Mouse (Mus musculus) kidney, adult 9 months (tissue): ENCODE data around the gene Washc1.
"Not testable (repeated sequence)": the region's sequence is repeated elsewhere in the genome, so short reads cannot be mapped to it uniquely, and the experiment has no call there.

Experiments
- DNase-seq: peaks from one replicate; pipeline ENCODE4 v3.0.0; 2022

The Washc1 gene

DNA sequence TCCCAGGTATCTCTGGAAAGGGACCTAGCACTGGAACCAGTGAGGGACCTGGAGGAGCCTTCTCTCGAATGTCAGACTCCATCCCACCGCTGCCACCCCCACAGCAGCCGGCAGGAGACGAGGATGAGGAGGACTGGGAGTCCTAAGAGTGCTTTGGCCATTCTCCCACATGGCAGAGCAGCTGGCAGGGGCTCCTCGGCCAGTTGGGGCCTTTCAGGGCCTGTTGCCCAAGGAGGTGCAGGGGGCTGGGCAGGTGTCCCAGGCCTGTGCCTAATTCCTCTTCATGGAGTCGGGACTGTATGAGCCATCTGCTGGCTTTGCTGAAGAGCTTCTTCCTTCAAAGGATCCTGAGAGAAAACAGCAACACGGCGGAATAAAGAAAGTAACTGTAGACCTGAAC is 7.6 kb downstream of the Washc1 start:
- DNase-seq, result no peak

DNA sequence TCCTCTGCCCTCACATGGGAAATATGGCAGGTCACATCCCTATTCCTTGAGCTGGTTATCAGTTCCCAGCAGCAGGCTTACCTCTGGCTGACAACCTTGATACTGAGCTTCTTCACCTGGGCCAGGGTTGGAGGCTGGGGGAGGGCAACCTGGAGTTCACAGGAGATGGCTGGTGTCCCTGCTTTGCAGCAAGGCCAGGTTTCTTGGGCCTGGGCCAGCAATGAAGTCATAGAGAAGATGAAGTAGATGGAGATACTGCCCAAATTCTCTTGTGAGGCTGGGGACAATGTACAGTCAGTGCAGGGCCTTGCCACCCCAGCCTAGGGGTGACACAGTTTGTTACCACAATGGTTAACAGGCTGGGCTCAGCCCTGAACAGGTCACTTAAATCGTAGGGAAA is 9.4 kb downstream of the Washc1 start:
- no peak for DNase-seq

DNA sequence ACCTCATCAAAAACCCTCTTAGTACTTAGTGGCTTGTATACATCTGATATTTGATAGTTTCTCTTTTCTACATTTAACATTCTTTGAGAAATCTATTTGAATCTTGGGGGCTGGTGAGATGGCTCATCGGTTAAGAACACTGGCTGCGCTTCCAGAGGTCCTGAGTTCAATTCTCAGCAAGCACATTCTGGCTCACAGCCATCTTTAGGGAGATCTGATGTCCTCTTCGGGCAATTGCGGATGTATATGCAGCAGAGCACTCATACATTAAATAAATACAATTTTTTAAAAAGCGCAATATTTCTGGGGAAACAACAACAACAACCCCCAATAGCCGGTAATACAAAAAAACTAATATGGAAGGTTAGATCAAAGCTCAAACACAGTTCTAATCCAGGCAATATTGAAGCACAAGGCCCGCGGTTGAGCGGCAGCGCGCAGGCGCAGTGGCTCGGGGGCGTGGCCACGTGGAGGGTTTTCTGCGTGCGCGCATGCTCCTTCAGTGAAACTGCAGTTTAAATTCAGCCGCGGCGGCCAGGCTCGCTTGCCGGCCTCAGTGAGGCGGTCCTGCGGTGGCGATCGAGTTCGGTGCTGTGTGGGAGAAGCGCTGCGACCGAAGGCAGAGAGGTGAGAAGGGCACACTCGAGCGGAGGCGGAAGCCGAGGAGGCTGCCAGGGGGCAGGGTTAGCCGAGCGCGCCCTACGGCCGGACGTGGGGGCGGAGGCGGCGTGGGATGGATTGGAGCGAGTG is 11.9 kb downstream of the Washc1 start, which contains the start of gene Ddx11:
TSS of gene Ddx11 (plus strand) at position 455 of the 750 bp plus-strand sequence.
- peak; percentile 93 for DNase-seq

DNA sequence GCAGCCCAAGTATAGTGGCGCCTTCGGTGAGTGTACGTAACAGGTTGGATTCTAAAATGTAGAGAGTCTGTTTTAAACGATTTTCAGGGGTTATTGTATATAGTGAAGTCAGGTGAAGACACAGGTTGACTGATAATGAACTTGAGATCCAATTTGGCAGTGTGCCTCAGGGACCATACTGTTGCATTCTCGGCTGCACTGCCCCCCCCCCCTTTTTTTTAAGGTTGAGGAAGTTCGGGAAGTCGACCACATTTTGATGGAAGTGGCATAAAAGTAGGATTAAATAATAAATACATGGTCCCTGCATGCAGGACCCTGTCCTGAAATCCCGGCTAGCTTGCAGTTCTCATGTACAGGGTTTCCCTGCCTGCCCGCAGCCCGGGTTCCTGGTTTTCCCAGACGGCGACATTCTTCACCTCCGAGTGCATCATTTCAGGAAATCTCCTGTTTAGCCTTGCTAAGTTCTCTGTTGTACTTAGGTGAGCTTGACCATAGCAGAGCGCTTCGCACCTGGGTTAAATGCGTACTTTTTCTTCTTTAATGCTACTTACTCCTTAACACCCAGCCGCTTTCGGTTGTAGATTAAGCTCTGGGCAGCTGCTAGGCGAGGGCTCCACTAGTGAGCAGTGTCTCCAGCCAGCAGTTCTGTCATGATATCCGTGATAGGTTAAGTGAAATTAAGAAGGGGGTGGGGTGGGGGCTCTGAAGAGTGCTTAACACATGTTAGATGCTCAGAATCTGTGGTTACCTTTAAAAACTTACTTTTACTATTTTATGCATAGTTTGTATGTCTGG is 12.7 kb downstream of the Washc1 start:
- no peak for DNase-seq

DNA sequence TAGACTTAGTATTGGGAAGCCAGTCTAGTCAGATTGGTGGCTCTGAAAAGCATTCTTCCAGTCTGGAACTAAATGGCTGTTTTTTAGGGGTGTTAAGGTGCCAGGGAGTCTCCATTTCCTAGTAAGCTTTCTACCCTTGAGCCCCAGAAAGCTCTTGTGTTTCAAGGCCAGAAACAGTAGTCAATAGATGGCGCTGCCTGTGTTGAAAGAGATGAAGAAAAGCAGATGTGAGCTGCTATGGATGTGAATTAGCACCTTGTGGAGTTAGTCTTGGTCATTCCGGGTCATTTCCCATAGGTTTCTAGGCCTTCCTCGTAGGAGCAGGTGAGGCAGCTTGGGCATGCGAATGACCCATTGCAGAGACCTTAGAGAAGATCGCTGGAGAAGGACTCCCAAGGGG is 13.9 kb downstream of the Washc1 start:
- no peak for DNase-seq

DNA sequence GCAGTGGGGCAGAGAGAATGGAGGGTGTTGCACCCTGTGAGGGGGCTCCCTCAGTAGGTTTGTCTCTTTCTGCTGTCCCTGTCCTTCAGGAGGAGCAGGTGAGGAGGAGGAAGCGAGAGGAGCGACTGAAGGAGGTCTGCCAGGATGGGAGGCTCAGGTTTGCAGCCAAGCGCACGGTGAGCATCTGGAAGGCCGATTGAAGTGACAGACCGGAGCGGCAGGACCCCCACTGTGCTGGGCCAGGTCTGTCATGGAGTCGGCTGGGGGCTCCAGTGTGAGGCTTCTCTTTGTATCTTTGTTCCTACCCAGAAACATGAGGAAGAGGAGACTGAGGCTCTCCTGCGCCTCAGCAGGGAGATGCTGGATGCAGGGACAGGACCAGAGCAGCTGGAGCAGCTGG is 19.0 kb downstream of the Washc1 start:
- DNase-seq, result no peak

DNA sequence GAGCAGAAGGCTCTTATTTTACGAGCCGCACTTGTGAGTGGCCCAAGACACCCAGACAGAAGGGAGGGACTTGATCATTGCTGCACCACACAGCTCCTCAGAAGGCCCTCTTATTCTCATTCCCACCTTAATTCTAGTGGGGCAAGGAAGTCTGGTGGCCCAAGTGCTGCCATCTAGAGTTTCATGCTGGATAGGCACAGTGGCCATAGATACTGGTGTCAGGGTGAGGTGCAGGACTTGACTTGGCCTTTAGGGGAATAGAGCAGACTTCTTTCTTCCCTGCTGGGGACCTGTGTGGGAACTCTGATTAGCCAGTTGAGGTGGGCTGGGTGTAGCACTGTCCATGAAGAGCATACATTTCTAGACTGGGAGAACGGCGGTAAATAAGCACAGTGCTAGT is 19.9 kb downstream of the Washc1 start:
- DNase-seq, result no peak

DNA sequence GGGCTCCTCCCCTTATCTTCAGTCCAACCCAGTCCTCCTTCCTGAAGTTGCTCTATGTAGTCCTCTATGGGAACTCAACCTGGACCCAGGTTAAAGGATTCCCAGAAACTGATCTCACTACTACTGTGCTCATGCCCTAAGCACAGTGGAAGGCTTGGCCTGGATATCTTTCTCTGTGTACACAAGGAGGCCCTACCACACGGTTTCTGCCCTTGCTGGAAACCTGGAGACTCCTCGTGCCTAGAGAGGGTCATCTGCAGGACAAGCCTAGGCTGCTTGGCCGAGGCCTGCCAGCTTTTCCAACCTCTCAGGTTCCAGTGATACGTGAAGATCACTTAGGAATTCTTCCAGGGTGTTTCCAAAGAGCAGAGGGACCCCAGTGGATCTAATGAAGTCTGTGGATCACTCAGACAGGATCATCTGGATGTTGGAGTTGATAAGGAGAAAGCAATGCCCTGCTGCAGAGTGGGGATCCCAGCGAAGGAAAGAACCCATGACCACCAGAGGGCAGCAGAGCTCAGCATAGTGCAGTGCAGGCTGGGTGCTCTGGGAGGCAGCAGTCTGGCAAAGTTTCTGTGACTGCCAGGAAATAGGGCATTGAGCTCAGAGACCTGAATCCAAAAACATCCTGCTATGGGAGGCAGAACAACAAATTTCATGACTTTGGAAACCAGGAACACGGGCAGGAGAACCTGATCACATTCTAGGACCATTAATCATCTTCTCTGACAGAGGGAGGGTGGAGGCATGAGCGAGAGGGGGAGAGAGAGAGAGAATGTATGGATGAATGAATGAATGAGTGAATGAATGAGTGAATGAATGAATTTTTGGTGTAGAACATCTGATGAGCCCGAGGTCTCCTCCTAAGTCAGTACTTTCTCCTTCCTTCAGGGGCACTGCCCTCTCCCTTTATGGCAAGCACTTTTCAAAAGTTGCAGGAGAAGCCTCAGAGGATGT is 41.6 kb downstream of the Washc1 start:
- DNase-seq, result not testable (repeated sequence)

DNA sequence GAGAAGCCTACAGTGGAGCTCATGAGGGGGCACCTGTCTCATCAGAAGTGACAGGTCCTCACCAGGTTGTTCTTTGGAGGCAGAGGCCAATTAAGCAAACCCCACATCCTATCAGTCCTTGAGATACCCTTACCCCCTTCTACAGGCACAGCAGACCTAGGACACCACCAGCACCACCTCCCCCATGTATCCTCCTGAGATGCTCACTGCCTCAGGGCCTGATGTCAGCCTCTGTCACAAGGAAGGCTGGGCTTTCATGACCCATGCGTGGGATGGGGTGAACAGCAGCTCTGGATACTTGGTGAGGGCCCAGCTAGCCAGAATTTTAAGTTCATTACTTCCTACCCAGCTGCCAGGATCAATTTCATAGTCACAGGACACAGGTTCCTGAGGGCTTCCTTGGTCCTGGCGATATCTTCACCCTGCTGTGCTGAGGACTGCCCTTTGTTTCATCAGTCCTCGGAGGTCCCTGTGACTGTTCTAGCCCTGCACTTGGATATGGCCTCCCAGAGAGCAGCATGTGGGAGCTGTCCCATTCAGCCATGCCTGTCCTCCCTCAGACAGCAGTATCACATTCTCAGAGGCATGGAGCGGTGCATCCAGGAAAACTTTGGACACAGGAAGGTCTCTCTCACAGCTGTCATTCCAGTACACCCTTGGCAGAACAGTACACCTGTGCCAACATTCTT is 42.5 kb downstream of the Washc1 start:
- DNase-seq, result not testable (repeated sequence)

DNA sequence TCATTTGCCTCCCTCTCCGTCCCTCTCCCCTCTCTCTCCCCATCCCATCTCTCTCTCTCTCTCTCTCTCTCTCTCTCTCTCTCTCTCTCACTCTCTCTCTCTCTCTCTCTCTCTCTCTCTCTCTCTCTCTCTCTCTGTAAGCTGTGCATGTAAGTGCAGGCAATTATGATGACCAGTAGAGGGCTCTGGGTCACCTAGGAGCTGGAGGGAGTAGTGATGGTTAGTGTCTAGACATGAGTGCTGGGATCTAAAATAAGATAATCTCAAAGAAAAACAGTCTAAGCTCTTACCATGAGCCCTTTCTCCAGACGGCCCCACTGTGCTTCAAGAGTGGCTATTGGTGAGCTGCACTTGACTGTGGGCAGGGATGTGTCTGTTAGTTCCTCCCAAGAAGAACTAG is 43.5 kb downstream of the Washc1 start:
- DNase-seq, result no peak

DNA sequence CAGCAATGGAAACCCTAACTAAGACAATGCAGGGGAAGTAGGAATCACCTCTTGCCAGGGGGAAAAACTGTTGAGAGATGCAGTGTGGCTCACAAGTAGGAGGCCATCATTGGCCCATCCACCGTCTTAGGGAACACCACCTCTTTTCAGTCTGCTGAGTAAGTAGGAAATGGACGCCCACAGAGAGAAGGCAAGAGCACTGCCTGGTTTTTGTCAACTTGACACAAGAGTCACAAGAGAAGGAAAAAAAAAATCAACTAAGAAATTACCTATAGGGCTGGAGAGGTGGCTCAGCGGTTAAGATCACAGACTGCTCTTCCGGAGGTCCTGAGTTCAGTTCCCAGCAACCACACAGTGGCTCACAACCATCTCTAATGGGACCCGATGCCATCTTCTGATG is 46.9 kb downstream of the Washc1 start:
- no peak for DNase-seq

DNA sequence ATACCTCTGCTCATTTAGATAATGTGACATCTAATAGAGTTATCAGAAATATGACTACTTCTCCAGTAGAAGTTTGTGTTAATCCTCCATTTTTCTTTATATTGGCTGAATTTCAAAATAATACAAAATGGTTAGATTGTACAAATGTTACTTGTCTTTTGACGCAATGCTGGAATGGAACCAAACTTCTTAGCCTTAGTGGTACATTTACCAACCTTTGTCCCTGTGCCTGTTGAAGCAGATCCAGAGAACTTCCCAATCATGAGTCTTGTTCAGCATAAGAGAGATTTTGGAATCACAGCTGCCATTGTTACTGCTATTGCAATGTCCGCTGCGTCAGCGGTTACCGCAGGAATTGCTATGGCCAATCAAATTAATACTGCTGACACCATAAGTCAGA is 55.8 kb downstream of the Washc1 start:
- peak; percentile 51 for DNase-seq
